Mouse (Mus musculus) lung, adult 2 months (tissue): ENCODE measurements around the gene Wars2.

Experiments
- CTCF ChIP-seq: fragments of 200-500 bp; IDR thresholded peaks from 2 replicates; pipeline ENCODE4 v1.5.1; 2011; ENCODE audit warnings: mild to moderate bottlenecking, low read length, control low read depth; ENCODE audit not compliant: insufficient read depth
- POLR2A ChIP-seq: fragments of 200-500 bp; IDR thresholded peaks from 2 replicates; pipeline ENCODE4 v1.6.1; 2011; ENCODE audit warnings: low read depth, mild to moderate bottlenecking, control low read depth, low read length, borderline replicate concordance; ENCODE audit errors: extremely low read depth

GRCm38 (mm10) chr3:99188097-99188496 is 47.2 kb downstream of the Wars2 start:
- TF ChIP-seq POLR2A (no peak), CTCF (no peak)
